In the genomic region with DNA sequence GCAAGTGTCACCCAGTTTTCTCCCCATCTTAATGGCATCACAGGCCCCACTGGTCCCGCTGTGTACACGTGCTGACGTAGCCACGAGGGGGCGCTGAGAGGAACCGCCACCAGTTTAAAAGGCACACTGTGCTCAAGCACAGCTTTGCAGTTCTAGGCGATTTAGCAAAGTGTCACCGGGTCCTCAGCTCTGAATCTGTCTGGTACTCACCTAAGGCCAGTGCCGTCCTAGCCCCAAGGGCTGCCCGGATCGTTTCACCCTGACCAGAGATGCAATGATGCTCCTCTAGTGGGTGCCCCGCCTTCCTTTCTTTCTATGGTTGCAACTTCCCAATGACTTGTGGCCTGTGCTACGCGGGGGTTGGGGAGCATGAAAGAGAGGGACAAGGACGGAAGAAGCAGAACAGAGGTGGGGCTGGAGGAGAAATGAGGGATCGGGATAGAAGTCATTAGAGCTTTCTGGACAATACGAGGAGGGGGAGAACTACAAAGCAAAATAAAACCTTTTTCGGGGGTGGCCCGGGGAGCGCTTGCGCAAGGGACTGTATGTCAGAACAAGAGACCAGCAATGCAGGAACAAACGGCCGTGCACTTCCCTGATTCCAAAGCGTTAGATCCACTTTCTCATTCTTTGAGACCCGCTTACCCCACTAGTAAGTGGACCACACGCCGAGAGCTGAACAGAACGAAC, we compare ENCODE assay signal across 8 mouse cellular contexts. TPM values are rescaled to one million over a fixed set of nuclear protein-coding genes. Genes with fewer than 3 reads are reported as not detected.
DNase-seq lines count a peak whose midpoint lies in the region; ATAC-seq and TF ChIP-seq lines count a peak whose summit lies in the region.

No protein-coding gene starts in this region.

- 1% methylated on average over 28 of the region's 28 CpGs for WGBS in forebrain, embryonic 11.5 days
- 3% methylated on average over 28 of the region's 28 CpGs for WGBS in heart, embryonic 15.5 days
- WGBS in liver, embryonic 14.5 days (ENCODE audit: insufficient replicate concordance), result 3% methylated on average over 28 of the region's 28 CpGs
- WGBS in stomach, embryonic 15.5 days, result 4% methylated on average over 28 of the region's 28 CpGs

- TF ChIP-seq CTCF in CH12.LX (conservative IDR thresholded peaks at IDR 0.05 in 1 of 2, IDR thresholded peaks at IDR 0.05 in 1 of 2; ENCODE audit: low read depth in 2 of 2, low read length in 2 of 2), result peak; percentile 67 to 85
- TF ChIP-seq CTCF in liver, embryonic 14.5 days (IDR thresholded peaks at IDR 0.05; ENCODE audit: low read depth), result peak; percentile 93

- DNase-seq in CH12.LX (ENCODE audit: extremely low read depth), result peak; percentile 88
- peak; percentile 67 for DNase-seq in c-Kit-positive CD71-positive TER-119-negative erythroid progenitor cells, embryonic 14.5 days (ENCODE audit: low read depth)
- DNase-seq in forebrain, embryonic 11.5 days (ENCODE audit: low spot score), result peak; percentile 83
- peak; percentile 76 for DNase-seq in kidney, postnatal 14 days
- DNase-seq in liver, embryonic 14.5 days (ENCODE audit: low read depth in 3 of 3, low spot score in 3 of 3), result peak; percentile 41 to 52 (median 47)
- peak; percentile 80 to 86 for DNase-seq in natural killer cell, adult 2 months (ENCODE audit: low spot score in 2 of 2)

- peak overlapping the region; percentile 61 to 73 (median 64) for H3K4me3 ChIP-seq in CH12.LX (replicated peaks in 1 of 3; ENCODE audit: low read depth in 2 of 3, low read length in 2 of 3, poor library complexity in 1 of 3)
- peak overlapping the region; percentile 25 for H3K4me3 ChIP-seq in forebrain, embryonic 11.5 days (ENCODE audit: low read depth, low read length)
- H3K4me3 ChIP-seq in heart, embryonic 15.5 days, result peak overlapping the region; percentile 49
- peak overlapping the region; percentile 40 to 65 for H3K4me3 ChIP-seq in liver, embryonic 14.5 days (ENCODE audit: insufficient read depth in 1 of 2, low read depth in 2 of 2, low read length in 2 of 2)
- H3K4me3 ChIP-seq in stomach, embryonic 15.5 days (replicated peaks), result peak overlapping the region; percentile 39

- no peaks in the 10 kb centered on the region for H3K27me3 ChIP-seq in CH12.LX (replicated peaks)
- H3K27me3 ChIP-seq in forebrain, embryonic 11.5 days (ENCODE audit: control insufficient read depth, insufficient read depth, low read length), result peaks cover 12% of the 10 kb centered on the region
- H3K27me3 ChIP-seq in heart, embryonic 15.5 days, result no peaks in the 10 kb centered on the region
- H3K27me3 ChIP-seq in liver, embryonic 14.5 days (ENCODE audit: control insufficient read depth, insufficient read depth, low read length), result no peaks in the 10 kb centered on the region; the same call in 1 of the 2 replicates
- no peaks in the 10 kb centered on the region for H3K27me3 ChIP-seq in stomach, embryonic 15.5 days (replicated peaks)

- peaks cover 0 to 15% of the 10 kb centered on the region in 2 experiments; a peak in 2 of 4 replicates for H3K4me1 ChIP-seq in CH12.LX (ENCODE audit: control insufficient read depth in 1 of 2, insufficient read depth in 2 of 2)
- H3K4me1 ChIP-seq in forebrain, embryonic 11.5 days (replicated peaks; ENCODE audit: control insufficient read depth, insufficient read depth, low read length), result peaks cover 7% of the 10 kb centered on the region; the same call in 1 of the 2 replicates
- peaks cover 34% of the 10 kb centered on the region for H3K4me1 ChIP-seq in heart, embryonic 15.5 days (replicated peaks)
- peaks cover 0 to 10% of the 10 kb centered on the region in 2 experiments; a peak in 3 of 4 replicates for H3K4me1 ChIP-seq in liver, embryonic 14.5 days (replicated peaks; ENCODE audit: control insufficient read depth in 2 of 2, insufficient read depth in 2 of 2, low read length in 1 of 2)
- peaks cover 18% of the 10 kb centered on the region; the same call in 1 of the 2 replicates for H3K4me1 ChIP-seq in stomach, embryonic 15.5 days

- no peaks in the 10 kb centered on the region for H3K79me2 ChIP-seq in CH12.LX (replicated peaks; ENCODE audit: control insufficient read depth, extremely low read depth, insufficient read depth, poor library complexity, severe bottlenecking)

- H3K27ac ChIP-seq in CH12.LX (ENCODE audit: insufficient read depth, low read depth), result 0 out of 2 replicates have a peak overlapping the region, but pooled peaks have one; percentile 21
- no peak overlapping the region for H3K27ac ChIP-seq in forebrain, embryonic 11.5 days (ENCODE audit: low read depth, low read length)
- no peak overlapping the region for H3K27ac ChIP-seq in heart, embryonic 15.5 days
- H3K27ac ChIP-seq in liver, embryonic 14.5 days, result no peak overlapping the region
- H3K27ac ChIP-seq in stomach, embryonic 15.5 days, result peak overlapping the region; percentile 3; the same call in 1 of the 2 replicates

- TF ChIP-seq RAD21 in CH12.LX (IDR thresholded peaks at IDR 0.05; ENCODE audit: low read depth, low read length), result peak; percentile 32

- peak overlapping the region; percentile 47 for H3K4me2 ChIP-seq in CH12.LX (ENCODE audit: insufficient read depth, low read depth, poor library complexity, severe bottlenecking)
- H3K4me2 ChIP-seq in forebrain, embryonic 11.5 days (ENCODE audit: low read depth, low read length, severe bottlenecking), result peak overlapping the region; percentile 53
- H3K4me2 ChIP-seq in heart, embryonic 15.5 days, result peak overlapping the region; percentile 82
- peak overlapping the region; percentile 78 for H3K4me2 ChIP-seq in liver, embryonic 14.5 days (ENCODE audit: low read depth)
- peak overlapping the region; percentile 76 for H3K4me2 ChIP-seq in stomach, embryonic 15.5 days

- no peaks in the 10 kb centered on the region for H3K9me3 ChIP-seq in CH12.LX (replicated peaks; ENCODE audit: low read length)
- no peaks in the 10 kb centered on the region for H3K9me3 ChIP-seq in forebrain, embryonic 11.5 days (ENCODE audit: control insufficient read depth, low read length)
- no peaks in the 10 kb centered on the region for H3K9me3 ChIP-seq in heart, embryonic 15.5 days (replicated peaks)
- H3K9me3 ChIP-seq in liver, embryonic 14.5 days (ENCODE audit: control insufficient read depth, low read length), result no peaks in the 10 kb centered on the region
- no peaks in the 10 kb centered on the region for H3K9me3 ChIP-seq in stomach, embryonic 15.5 days

- in situ Hi-C loops in CH12.LX (cut with MboI; ENCODE audit: low pct_ligation_motif_present, low pct_unique_long_range_greater_than_20kb, low sequenced_read_pairs), result loop anchor here (5.0 to 25.0 kb wide), 2 partner anchors 87 to 482 kb away; a partner anchor contains a TSS

- peak overlapping the region; percentile 37; the same call in 1 of the 2 replicates for H3K9ac ChIP-seq in CH12.LX (ENCODE audit: insufficient read depth, low read depth)
- peak overlapping the region; percentile 24; the same call in 1 of the 2 replicates for H3K9ac ChIP-seq in forebrain, embryonic 11.5 days (ENCODE audit: low read length)
- peak overlapping the region; percentile 45 for H3K9ac ChIP-seq in heart, embryonic 15.5 days
- peak overlapping the region; percentile 27 for H3K9ac ChIP-seq in liver, embryonic 14.5 days (replicated peaks)
- no peak overlapping the region for H3K9ac ChIP-seq in stomach, embryonic 15.5 days

- TF ChIP-seq POLR2A in CH12.LX (IDR thresholded peaks at IDR 0.05; ENCODE audit: low read depth, low read length), result peak; percentile 36; the same call in 1 of the 2 replicates

- dilution Hi-C loops in CH12.LX (cut with MboI; ENCODE audit: extremely low pct_ligation_motif_present, extremely low pct_unique_long_range_greater_than_20kb, low sequenced_read_pairs), result no loop called here

- peak; percentile 77 for ATAC-seq in forebrain, embryonic 11.5 days (replicated peaks; ENCODE audit: low FRiP score)
- peak; percentile 76 for ATAC-seq in heart, embryonic 15.5 days (replicated peaks; ENCODE audit: insufficient number of reproducible peaks, insufficient read depth, low FRiP score, low read depth)
- ATAC-seq in liver, embryonic 14.5 days (ENCODE audit: insufficient read depth), result peak; percentile 77
- ATAC-seq in stomach, embryonic 15.5 days (ENCODE audit: insufficient read depth, low FRiP score, low read depth), result peak; percentile 52

- no peak for TF ChIP-seq EP300 in CH12.LX (IDR thresholded peaks at IDR 0.05; ENCODE audit: low read length)
- no peak for TF ChIP-seq EP300 in liver, embryonic 14.5 days (IDR thresholded peaks at IDR 0.05; ENCODE audit: low read depth)

- H3K36me3 ChIP-seq in CH12.LX (replicated peaks in 1 of 2; ENCODE audit: control insufficient read depth in 1 of 2, insufficient read depth in 1 of 2, low read length in 1 of 2), result no peaks in the 10 kb centered on the region
- H3K36me3 ChIP-seq in forebrain, embryonic 11.5 days (ENCODE audit: control insufficient read depth, insufficient read depth, low read length), result no peaks in the 10 kb centered on the region
- H3K36me3 ChIP-seq in heart, embryonic 15.5 days, result no peaks in the 10 kb centered on the region
- H3K36me3 ChIP-seq in liver, embryonic 14.5 days (replicated peaks; ENCODE audit: control insufficient read depth, insufficient read depth, low read depth), result no peaks in the 10 kb centered on the region
- no peaks in the 10 kb centered on the region for H3K36me3 ChIP-seq in stomach, embryonic 15.5 days

RNA-seq across cellular contexts. Expression of a gene that starts 6.3 kb away (rescaled TPM):
- total RNA-seq in CH12.LX (2012; rRNA removed) (not detected in 2 replicates), CH12.LX (2014; rRNA removed) (not detected in 2 replicates)
- not detected in 2 replicates for polyA plus RNA-seq in CH12.LX (2012; ENCODE audit: insufficient read length, low read depth)
- polyA plus RNA-seq in forebrain, embryonic 11.5 days (2014; fragmentation: Nextera tagmentation; extraction: Ambion mirVana), result not detected in 2 replicates
- polyA plus RNA-seq in heart, embryonic 15.5 days (2015; fragmentation: Nextera tagmentation; extraction: Ambion mirVana), result not detected in 2 replicates
- polyA plus RNA-seq in liver, embryonic 14.5 days (2012; rRNA removed), result not detected in 2 replicates
- not detected in 2 replicates for polyA plus RNA-seq in liver, embryonic 14.5 days (2014; fragmentation: Nextera tagmentation; extraction: Ambion mirVana)
- not detected in 2 replicates for polyA plus RNA-seq in stomach, embryonic 15.5 days (2015; fragmentation: Nextera tagmentation; extraction: Ambion mirVana)

RNA-seq across cellular contexts. Expression of a gene that starts 22.8 kb away (rescaled TPM):
- 0.46 and 0.68 TPM in 2 replicates for total RNA-seq in CH12.LX (2012; rRNA removed)
- total RNA-seq in CH12.LX (2014; rRNA removed), result 1.2 and 1.4 TPM in 2 replicates
- polyA plus RNA-seq in CH12.LX (2012; ENCODE audit: insufficient read length, low read depth), result 1.4 and 1.5 TPM in 2 replicates
- polyA plus RNA-seq in forebrain, embryonic 11.5 days (2014; fragmentation: Nextera tagmentation; extraction: Ambion mirVana), result 6.8 and 7.6 TPM in 2 replicates
- 14.0 and 15.5 TPM in 2 replicates for polyA plus RNA-seq in heart, embryonic 15.5 days (2015; fragmentation: Nextera tagmentation; extraction: Ambion mirVana)
- 1.6 and 2.1 TPM in 2 replicates for polyA plus RNA-seq in liver, embryonic 14.5 days (2012; rRNA removed)
- polyA plus RNA-seq in liver, embryonic 14.5 days (2014; fragmentation: Nextera tagmentation; extraction: Ambion mirVana), result 1.1 and 1.3 TPM in 2 replicates
- polyA plus RNA-seq in stomach, embryonic 15.5 days (2015; fragmentation: Nextera tagmentation; extraction: Ambion mirVana), result 7.7 and 8.9 TPM in 2 replicates

RNA-seq across cellular contexts. Expression of a gene that starts 52.2 kb away (rescaled TPM):
- total RNA-seq in CH12.LX (2012; rRNA removed) (0.25 and 0.55 TPM in 2 replicates), CH12.LX (2014; rRNA removed) (0.40 and 0.41 TPM in 2 replicates)
- polyA plus RNA-seq in CH12.LX (2012; ENCODE audit: insufficient read length, low read depth), result 0.39 and 0.60 TPM in 2 replicates
- 0.65 and 0.69 TPM in 2 replicates for polyA plus RNA-seq in forebrain, embryonic 11.5 days (2014; fragmentation: Nextera tagmentation; extraction: Ambion mirVana)
- polyA plus RNA-seq in heart, embryonic 15.5 days (2015; fragmentation: Nextera tagmentation; extraction: Ambion mirVana), result 4.1 and 5.5 TPM in 2 replicates
- 6.0 and 8.4 TPM in 2 replicates for polyA plus RNA-seq in liver, embryonic 14.5 days (2012; rRNA removed)
- polyA plus RNA-seq in liver, embryonic 14.5 days (2014; fragmentation: Nextera tagmentation; extraction: Ambion mirVana), result 11.3 and 13.3 TPM in 2 replicates
- polyA plus RNA-seq in stomach, embryonic 15.5 days (2015; fragmentation: Nextera tagmentation; extraction: Ambion mirVana), result 8.2 and 11.5 TPM in 2 replicates

Comparison
In these comparisons a context has a peak if more than half of its experiments do, and no peak if none do; other contexts are left out.
1. H3K27ac ChIP-seq: peak in CH12.LX (single experiment) and stomach, embryonic 15.5 days (single experiment); none in forebrain, embryonic 11.5 days (single experiment), heart, embryonic 15.5 days (single experiment) and liver, embryonic 14.5 days (single experiment).
2. Peak in every context shown above with its lines, with median percentiles within 50 percentile points of each other: DNase-seq, H3K4me2 ChIP-seq, H3K4me3 ChIP-seq and ATAC-seq.